ENCODE assay signal across 9 mouse cellular contexts in the genomic region with DNA sequence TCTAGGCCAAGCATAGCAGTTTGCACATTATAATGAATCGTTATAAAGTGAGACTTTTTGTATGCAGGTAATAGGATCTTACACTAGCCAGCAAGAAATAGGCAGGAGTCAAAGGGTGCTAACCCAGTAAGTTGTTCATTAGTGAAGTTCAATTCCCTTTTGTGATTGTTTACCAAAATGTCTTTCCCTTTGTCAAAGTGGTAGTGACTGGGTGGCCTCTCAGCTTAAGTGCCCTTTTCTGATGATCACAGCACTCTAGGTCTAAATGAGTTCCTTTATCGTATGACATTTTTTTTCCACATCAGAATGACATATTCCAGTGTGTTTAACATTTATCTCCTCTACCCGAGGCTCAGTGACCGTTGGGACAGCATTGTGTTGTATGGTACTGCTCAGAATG. TPM values are rescaled to one million over a fixed set of nuclear protein-coding genes. Genes with fewer than 3 reads are reported as not detected.
A peak's percentile ranks its signal among the peaks of the same experiment; 100 is the strongest.
DNase-seq lines count a peak whose midpoint lies in the region; ATAC-seq and TF ChIP-seq lines count a peak whose summit lies in the region.
"Had no signal": no experiment of that assay in that cellular context is flagged by ENCODE, and none has a peak within 500 bp of the region (broad histone marks: within the 10 kb centered on the region; RNA-seq: fewer than 3 reads in every experiment).

No protein-coding gene starts in this region.

- H3K4me3 ChIP-seq in heart, embryonic 10.5 days = peak overlapping the region; percentile 67
- peak overlapping the region; percentile 56 to 82 (median 66) for H3K4me3 ChIP-seq in CH12.LX (replicated peaks in 1 of 3; ENCODE audit: low read depth in 2 of 3, low read length in 2 of 3, poor library complexity in 1 of 3)
- peak overlapping the region; percentile 53 for H3K4me3 ChIP-seq in forebrain, postnatal 0 days (ENCODE audit: low read depth, low read length)
- peak overlapping the region in 1 of 2 experiments; percentile 73; a peak in 2 of 4 replicates for H3K4me3 ChIP-seq in liver, embryonic 14.5 days (ENCODE audit: insufficient read depth in 1 of 2, low read depth in 2 of 2, low read length in 2 of 2)

- DNase-seq in heart, embryonic 10.5 days (ENCODE audit: low spot score) = no peak
- DNase-seq in heart, postnatal 10 days = no peak
- DNase-seq in CH12.LX (ENCODE audit: extremely low read depth) (no peak), adipocyte (ENCODE audit: low spot score) (no peak)
- no peak for DNase-seq in forebrain, postnatal 0 days
- no peak for DNase-seq in liver, embryonic 14.5 days (ENCODE audit: low read depth in 3 of 3, low spot score in 3 of 3)
- DNase-seq in urinary bladder, postnatal 14 days (ENCODE audit: low spot score) = no peak
- DNase-seq in layer of hippocampus, postnatal 14 days (ENCODE audit: low spot score in 2 of 2) = no peak

- no peaks in the 10 kb centered on the region for H3K9me3 ChIP-seq in heart, embryonic 10.5 days
- no peaks in the 10 kb centered on the region for H3K9me3 ChIP-seq in CH12.LX (replicated peaks; ENCODE audit: low read length)
- H3K9me3 ChIP-seq in forebrain, postnatal 0 days (ENCODE audit: low read length) = no peaks in the 10 kb centered on the region
- H3K9me3 ChIP-seq in liver, embryonic 14.5 days (ENCODE audit: control insufficient read depth, low read length) = no peaks in the 10 kb centered on the region

- in situ Hi-C loops in CH12.LX (cut with MboI; ENCODE audit: low pct_ligation_motif_present, low pct_unique_long_range_greater_than_20kb, low sequenced_read_pairs) = loop anchor here (10.0 to 25.0 kb wide), 4 partner anchors 134 to 486 kb away; no protein-coding TSS in a partner anchor

- H3K4me1 ChIP-seq in heart, embryonic 10.5 days = peaks cover 6% of the 10 kb centered on the region; the same call in 1 of the 2 replicates
- H3K4me1 ChIP-seq in CH12.LX (ENCODE audit: control insufficient read depth in 1 of 2, insufficient read depth in 2 of 2) = peaks cover 7 to 11% of the 10 kb centered on the region in 2 experiments
- no peaks in the 10 kb centered on the region for H3K4me1 ChIP-seq in forebrain, postnatal 0 days (ENCODE audit: insufficient read depth)
- peaks cover 0 to 4% of the 10 kb centered on the region in 2 experiments; a peak in 2 of 4 replicates for H3K4me1 ChIP-seq in liver, embryonic 14.5 days (replicated peaks; ENCODE audit: control insufficient read depth in 2 of 2, insufficient read depth in 2 of 2, low read length in 1 of 2)

- H3K79me2 ChIP-seq in CH12.LX (replicated peaks; ENCODE audit: control insufficient read depth, extremely low read depth, insufficient read depth, poor library complexity, severe bottlenecking) = peaks cover 8% of the 10 kb centered on the region; the same call in 1 of the 2 replicates

- no peaks in the 10 kb centered on the region for H3K36me3 ChIP-seq in heart, embryonic 10.5 days
- peaks cover 3 to 4% of the 10 kb centered on the region in 2 experiments for H3K36me3 ChIP-seq in CH12.LX (replicated peaks in 1 of 2; ENCODE audit: control insufficient read depth in 1 of 2, insufficient read depth in 1 of 2, low read length in 1 of 2)
- H3K36me3 ChIP-seq in forebrain, postnatal 0 days (ENCODE audit: insufficient read depth) = no peaks in the 10 kb centered on the region
- no peaks in the 10 kb centered on the region for H3K36me3 ChIP-seq in liver, embryonic 14.5 days (replicated peaks; ENCODE audit: control insufficient read depth, insufficient read depth, low read depth)

- dilution Hi-C loops in CH12.LX (cut with MboI; ENCODE audit: extremely low pct_ligation_motif_present, extremely low pct_unique_long_range_greater_than_20kb, low sequenced_read_pairs) = no loop called here

- H3K27me3 ChIP-seq in heart, embryonic 10.5 days (ENCODE audit: insufficient read depth, poor library complexity, severe bottlenecking) = peaks cover 16% of the 10 kb centered on the region; the same call in 1 of the 2 replicates
- no peaks in the 10 kb centered on the region for H3K27me3 ChIP-seq in CH12.LX (replicated peaks)
- H3K27me3 ChIP-seq in forebrain, postnatal 0 days (ENCODE audit: insufficient read depth, low read length) = no peaks in the 10 kb centered on the region; the same call in 1 of the 2 replicates
- H3K27me3 ChIP-seq in liver, embryonic 14.5 days (ENCODE audit: control insufficient read depth, insufficient read depth, low read length) = no peaks in the 10 kb centered on the region

- intact Hi-C loops in heart, postnatal 10 days (cut with DNase I) = loop anchor here (5.0 kb wide), 3 partner anchors 79 to 489 kb away; no protein-coding TSS in a partner anchor

- peak overlapping the region; percentile 64 for H3K9ac ChIP-seq in CH12.LX (ENCODE audit: insufficient read depth, low read depth)
- H3K9ac ChIP-seq in forebrain, postnatal 0 days = peak overlapping the region; percentile 60; the same call in 1 of the 2 replicates
- H3K9ac ChIP-seq in liver, embryonic 14.5 days (replicated peaks) = 0 out of 2 replicates have a peak overlapping the region, but pooled peaks have one; percentile 18

- no peak for TF ChIP-seq POLR2A in CH12.LX (IDR thresholded peaks at IDR 0.05; ENCODE audit: low read depth, low read length)

- TF ChIP-seq RAD21 in CH12.LX (IDR thresholded peaks at IDR 0.05; ENCODE audit: low read depth, low read length) = no peak

- TF ChIP-seq CTCF in CH12.LX (conservative IDR thresholded peaks at IDR 0.05 in 1 of 2, IDR thresholded peaks at IDR 0.05 in 1 of 2; ENCODE audit: low read depth in 2 of 2, low read length in 2 of 2) = no peak
- no peak for TF ChIP-seq CTCF in forebrain, postnatal 0 days (IDR thresholded peaks at IDR 0.05; ENCODE audit: low read depth)
- TF ChIP-seq CTCF in liver, embryonic 14.5 days (IDR thresholded peaks at IDR 0.05; ENCODE audit: low read depth) = no peak

- H3K27ac ChIP-seq in heart, embryonic 10.5 days = no peak overlapping the region
- H3K27ac ChIP-seq in CH12.LX (ENCODE audit: insufficient read depth, low read depth) = no peak overlapping the region
- no peak overlapping the region for H3K27ac ChIP-seq in forebrain, postnatal 0 days (ENCODE audit: low read depth, low read length)
- H3K27ac ChIP-seq in liver, embryonic 14.5 days = no peak overlapping the region

- ATAC-seq in forebrain, postnatal 0 days = no peak
- ATAC-seq in liver, embryonic 14.5 days (ENCODE audit: insufficient read depth) = no peak
- ATAC-seq: activated CD4-positive, CD25-positive, alpha-beta regulatory T cell, adult 4 months had no signal

- TF ChIP-seq EP300 in CH12.LX (IDR thresholded peaks at IDR 0.05; ENCODE audit: low read length) = no peak
- no peak for TF ChIP-seq EP300 in liver, embryonic 14.5 days (IDR thresholded peaks at IDR 0.05; ENCODE audit: low read depth)

- H3K4me2 ChIP-seq in CH12.LX (ENCODE audit: insufficient read depth, low read depth, poor library complexity, severe bottlenecking) = peak overlapping the region; percentile 94
- peak overlapping the region; percentile 59 for H3K4me2 ChIP-seq in forebrain, postnatal 0 days (ENCODE audit: low read depth)
- H3K4me2 ChIP-seq in liver, embryonic 14.5 days (ENCODE audit: low read depth) = peak overlapping the region; percentile 85

- WGBS in heart, embryonic 10.5 days = 52% methylated on average over 4 of the region's 4 CpGs
- 47% methylated on average over 4 of the region's 4 CpGs for WGBS in forebrain, postnatal 0 days
- 26% methylated on average over 4 of the region's 4 CpGs for WGBS in liver, embryonic 14.5 days (ENCODE audit: insufficient replicate concordance)

TF ChIP-seq in CH12.LX, 34 proteins besides CTCF, POLR2A, EP300 and RAD21:
- no peak for TF ChIP-seq ELF1 (IDR thresholded peaks at IDR 0.05; ENCODE audit: low read depth, low read length)
- TF ChIP-seq CHD1 (IDR thresholded peaks at IDR 0.05; ENCODE audit: low read depth, low read length) = no peak
- no peak for TF ChIP-seq POLR2AphosphoS2 (IDR thresholded peaks at IDR 0.05; ENCODE audit: low read depth, low read length)
- no peak for TF ChIP-seq ZC3H11A (IDR thresholded peaks at IDR 0.05; ENCODE audit: low read depth, low read length)
- no peak for TF ChIP-seq MEF2A (IDR thresholded peaks at IDR 0.05; ENCODE audit: borderline replicate concordance, low read depth, low read length)
- TF ChIP-seq ETS1 (conservative IDR thresholded peaks at IDR 0.05; ENCODE audit: low read depth, low read length) = no peak
- TF ChIP-seq UBTF (IDR thresholded peaks at IDR 0.05; ENCODE audit: low read depth, low read length) = no peak
- no peak for TF ChIP-seq ZKSCAN1 (IDR thresholded peaks at IDR 0.05; ENCODE audit: borderline replicate concordance, low read depth, low read length)
- no peak for TF ChIP-seq JUN (IDR thresholded peaks at IDR 0.05; ENCODE audit: insufficient read depth, low read depth, low read length)
- no peak for TF ChIP-seq HCFC1 (IDR thresholded peaks at IDR 0.05; ENCODE audit: low read depth, low read length)
- TF ChIP-seq CHD2 (IDR thresholded peaks at IDR 0.05; ENCODE audit: low read length) = no peak
- TF ChIP-seq USF2 (conservative IDR thresholded peaks at IDR 0.05; ENCODE audit: low read depth, low read length) = no peak
- TF ChIP-seq SMC3 (IDR thresholded peaks at IDR 0.05; ENCODE audit: low read depth, low read length) = no peak
- TF ChIP-seq PAX5 (IDR thresholded peaks at IDR 0.05; ENCODE audit: low read length) = no peak
- no peak for TF ChIP-seq E2F4 (IDR thresholded peaks at IDR 0.05; ENCODE audit: insufficient replicate concordance, low read depth, low read length)

RNA-seq across cellular contexts. Expression of a gene that starts 1.6 kb away (rescaled TPM):
- 54.1 and 80.8 TPM in 2 replicates for polyA plus RNA-seq in heart, embryonic 10.5 days (2016; fragmentation: Nextera tagmentation; extraction: Ambion mirVana)
- total RNA-seq in heart, postnatal 10 days (2021) = 100 to 1,000 TPM; 214 to 218 TPM
- 45.4 and 47.6 TPM in 2 replicates for total RNA-seq in CH12.LX (2012; rRNA removed)
- 48.2 and 49.7 TPM in 2 replicates for total RNA-seq in CH12.LX (2014; rRNA removed)
- polyA plus RNA-seq in CH12.LX (2012; ENCODE audit: insufficient read length, low read depth) = 70.2 and 85.8 TPM in 2 replicates
- total RNA-seq in forebrain, postnatal 0 days (2014; rRNA removed) = 52.8 and 58.8 TPM in 2 replicates
- 35.0 and 46.7 TPM in 2 replicates for polyA plus RNA-seq in forebrain, postnatal 0 days (2015; fragmentation: Nextera tagmentation; extraction: Ambion mirVana)
- polyA plus RNA-seq in liver, embryonic 14.5 days (2012; rRNA removed) = 3.0 and 4.0 TPM in 2 replicates
- 9.9 and 11.2 TPM in 2 replicates for polyA plus RNA-seq in liver, embryonic 14.5 days (2014; fragmentation: Nextera tagmentation; extraction: Ambion mirVana)
- 10 to 100 TPM; 50.5 to 52.1 TPM for total RNA-seq in layer of hippocampus, postnatal 14 days (2021)
